In the genomic region with DNA sequence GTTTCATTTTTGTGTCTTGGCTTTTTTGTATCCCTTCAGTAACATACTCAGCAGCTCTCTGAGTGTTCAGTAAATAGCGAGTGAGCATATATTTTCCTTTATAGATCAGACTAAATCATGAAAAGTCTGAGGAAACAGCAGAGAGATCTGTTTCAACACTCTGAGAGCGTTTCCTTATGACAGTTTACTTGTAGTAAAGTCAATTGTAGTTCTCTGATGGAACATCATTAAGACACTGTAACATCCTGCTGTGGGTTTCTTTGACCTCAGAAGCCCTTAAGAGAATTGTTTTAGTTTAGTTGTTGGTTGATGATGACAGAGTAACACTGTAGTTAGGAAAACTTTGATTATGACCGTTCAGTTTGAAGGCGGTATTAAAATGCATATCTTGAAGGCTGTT, we compare ENCODE assay signal across 19 mouse cellular contexts. TPM values are rescaled to one million over a fixed set of nuclear protein-coding genes. Genes with fewer than 3 reads are reported as not detected.
DNase-seq lines count a peak whose midpoint lies in the region; ATAC-seq lines count a peak whose summit lies in the region.
"Had no signal": no experiment of that assay in that cellular context is flagged by ENCODE, and none has a peak within 500 bp of the region (broad histone marks: within the 10 kb centered on the region; RNA-seq: fewer than 3 reads in every experiment).

No protein-coding gene starts in this region.

- peak overlapping the region; percentile 38 for H3K4me3 ChIP-seq in erythroblast, embryonic 14.5 days (replicated peaks)
- peak overlapping the region; percentile 33 for H3K4me3 ChIP-seq in liver, embryonic 13.5 days (replicated peaks)
- no peak overlapping the region for H3K4me3 ChIP-seq in midbrain, embryonic 16.5 days (ENCODE audit: low read depth, low read length)
- H3K4me3 ChIP-seq in limb, embryonic 10.5 days: no peak overlapping the region
- H3K4me3 ChIP-seq: forebrain, embryonic 12.5 days; limb, embryonic 15.5 days had no signal

- 65% methylated on average over 4 of the region's 4 CpGs for WGBS in liver, embryonic 13.5 days (ENCODE audit: insufficient replicate concordance)
- WGBS in midbrain, embryonic 16.5 days: 91% methylated on average over 4 of the region's 4 CpGs
- 90% methylated on average over 4 of the region's 4 CpGs for WGBS in limb, embryonic 10.5 days

- peaks cover 91% of the 10 kb centered on the region for H3K4me1 ChIP-seq in erythroblast, embryonic 14.5 days (ENCODE audit: control insufficient read depth)
- H3K4me1 ChIP-seq in liver, embryonic 13.5 days (replicated peaks): peaks cover 87% of the 10 kb centered on the region
- peaks cover 22% of the 10 kb centered on the region for H3K4me1 ChIP-seq in midbrain, embryonic 16.5 days (ENCODE audit: control insufficient read depth, insufficient read depth, low read length)
- no peaks in the 10 kb centered on the region for H3K4me1 ChIP-seq in limb, embryonic 10.5 days

- peaks cover 80% of the 10 kb centered on the region for H3K36me3 ChIP-seq in erythroblast, embryonic 14.5 days (ENCODE audit: control insufficient read depth)
- peaks cover 6% of the 10 kb centered on the region for H3K36me3 ChIP-seq in liver, embryonic 13.5 days
- no peaks in the 10 kb centered on the region for H3K36me3 ChIP-seq in midbrain, embryonic 16.5 days (ENCODE audit: control insufficient read depth, insufficient read depth, low read length)
- no peaks in the 10 kb centered on the region for H3K36me3 ChIP-seq in limb, embryonic 10.5 days
- H3K36me3 ChIP-seq: forebrain, embryonic 12.5 days; limb, embryonic 15.5 days had no signal

- no peaks in the 10 kb centered on the region for H3K9me3 ChIP-seq in erythroblast, embryonic 14.5 days (ENCODE audit: control insufficient read depth, low read length)
- no peaks in the 10 kb centered on the region for H3K9me3 ChIP-seq in liver, embryonic 13.5 days (replicated peaks)
- no peaks in the 10 kb centered on the region for H3K9me3 ChIP-seq in midbrain, embryonic 16.5 days (replicated peaks; ENCODE audit: control insufficient read depth, low read length, poor library complexity, severe bottlenecking)
- no peaks in the 10 kb centered on the region for H3K9me3 ChIP-seq in limb, embryonic 10.5 days (replicated peaks)
- H3K9me3 ChIP-seq: forebrain, embryonic 12.5 days; limb, embryonic 15.5 days had no signal

- H3K4me2 ChIP-seq in liver, embryonic 13.5 days: peak overlapping the region; percentile 48
- H3K4me2 ChIP-seq in midbrain, embryonic 16.5 days (ENCODE audit: low read length): no peak overlapping the region
- H3K4me2 ChIP-seq: forebrain, embryonic 12.5 days; heart, embryonic 11.5 days; limb, embryonic 15.5 days had no signal

- peak overlapping the region; percentile 67 for H3K27ac ChIP-seq in liver, embryonic 13.5 days
- H3K27ac ChIP-seq in midbrain, embryonic 16.5 days (ENCODE audit: low read length): no peak overlapping the region
- no peak overlapping the region for H3K27ac ChIP-seq in limb, embryonic 10.5 days
- H3K27ac ChIP-seq: forebrain, embryonic 12.5 days; limb, embryonic 15.5 days had no signal

- no peak for ATAC-seq in erythroblast, adult 5-6 weeks (replicated peaks; ENCODE audit: low FRiP score, poor library complexity, severe bottlenecking)
- ATAC-seq in liver, embryonic 13.5 days (ENCODE audit: low read depth): no peak
- ATAC-seq in midbrain, embryonic 16.5 days: no peak

- peak overlapping the region; percentile 53 for H3K9ac ChIP-seq in liver, embryonic 13.5 days
- no peak overlapping the region for H3K9ac ChIP-seq in midbrain, embryonic 16.5 days (ENCODE audit: low read depth, low read length)
- H3K9ac ChIP-seq: forebrain, embryonic 12.5 days; limb, embryonic 15.5 days had no signal

- peak; percentile 46 for DNase-seq in T-cell, adult 2 months (ENCODE audit: low spot score)
- no peak for DNase-seq in liver, embryonic 13.5 days
- DNase-seq in naive thymus-derived CD4-positive, alpha-beta T cell, adult 2 months (ENCODE audit: low read depth): peak; percentile 74
- no peak for DNase-seq in limb, embryonic 10.5 days (ENCODE audit: low spot score)
- DNase-seq in layer of hippocampus, adult 8-10 months (ENCODE audit: low spot score in 2 of 2): no peak
- DNase-seq: adrenal gland, postnatal 36 days; cerebellum, adult 8-10 months; gastrocnemius, postnatal 25 days; heart, postnatal 4 days; kidney, adult 9 months; kidney, postnatal 36 days; lung, postnatal 10 days; right cerebral cortex, adult 18-20 months had no signal

- H3K27me3 ChIP-seq in erythroblast, embryonic 14.5 days (ENCODE audit: control insufficient read depth): no peaks in the 10 kb centered on the region
- no peaks in the 10 kb centered on the region for H3K27me3 ChIP-seq in liver, embryonic 13.5 days
- no peaks in the 10 kb centered on the region for H3K27me3 ChIP-seq in midbrain, embryonic 16.5 days (ENCODE audit: control insufficient read depth, insufficient read depth, low read depth, low read length)
- no peaks in the 10 kb centered on the region for H3K27me3 ChIP-seq in limb, embryonic 10.5 days (ENCODE audit: low read depth, poor library complexity, severe bottlenecking)
- H3K27me3 ChIP-seq: forebrain, embryonic 12.5 days; limb, embryonic 15.5 days had no signal

RNA-seq across cellular contexts. Expression of a gene that starts 8.3 kb away (rescaled TPM):
- polyA plus RNA-seq in erythroblast, embryonic 14.5 days (2012): 29.3 and 37.6 TPM in 2 replicates
- 800 and 869 TPM in 2 replicates for total RNA-seq in erythroblast, adult 5-6 weeks (2015; ENCODE audit: low replicate concordance)
- 1,037 and 1,102 TPM in 2 replicates for total RNA-seq in erythroblast, adult 5-6 weeks (2017; ENCODE audit: low replicate concordance)
- polyA plus RNA-seq in liver, embryonic 13.5 days (2015; fragmentation: Nextera tagmentation; extraction: Ambion mirVana): 51.1 and 58.4 TPM in 2 replicates
- polyA plus RNA-seq in midbrain, embryonic 16.5 days (2015; fragmentation: Nextera tagmentation; extraction: Ambion mirVana): 38.9 and 45.5 TPM in 2 replicates
- polyA plus RNA-seq in limb, embryonic 10.5 days (2016; fragmentation: Nextera tagmentation; extraction: Ambion mirVana): 20.6 and 25.4 TPM in 2 replicates
- 100 to 1,000 TPM; 145 to 170 (median 165) TPM for total RNA-seq in layer of hippocampus, adult 8-10 months (2022)

Comparison
In these comparisons a context has a peak if more than half of its experiments do, and no peak if none do; other contexts are left out.
1. H3K4me3 ChIP-seq: peak in erythroblast, embryonic 14.5 days (single experiment) and liver, embryonic 13.5 days (single experiment); none in midbrain, embryonic 16.5 days (single experiment) and limb, embryonic 10.5 days (single experiment).
2. DNase-seq: peak in T-cell, adult 2 months (single experiment) and naive thymus-derived CD4-positive, alpha-beta T cell, adult 2 months (single experiment); none in liver, embryonic 13.5 days (single experiment), limb, embryonic 10.5 days (single experiment) and layer of hippocampus, adult 8-10 months (0 of 2).